Mouse (Mus musculus): ENCODE results near the gene Stum.
"Not testable (repeated sequence)": the region's sequence is repeated elsewhere in the genome, so short reads cannot be mapped to it uniquely, and the experiment has no call there.

The Stum gene

GRCm38 (mm10) chr1:180403357-180403693, 80.0 kb downstream of the Stum start:
- no peak for DNase-seq

- no peak for DNase-seq
These were observed 80.7 kb downstream of the Stum start for GRCm38 (mm10) chr1:180402481-180403081.

GRCm38 (mm10) chr1:180401725-180402124, 81.6 kb downstream of the Stum start:
- DNase-seq = no peak

GRCm38 (mm10) chr1:180400691-180401455, 82.4 kb downstream of the Stum start:
- DNase-seq = no peak

- no peak for DNase-seq
These were observed 84.9 kb downstream of the Stum start for GRCm38 (mm10) chr1:180398446-180398845.

- no peak for DNase-seq
These were observed 85.6 kb downstream of the Stum start for GRCm38 (mm10) chr1:180397734-180398133.

- DNase-seq = no peak
These were observed 89.4 kb downstream of the Stum start for GRCm38 (mm10) chr1:180393873-180394272.

GRCm38 (mm10) chr1:180393017-180393797, 90.1 kb downstream of the Stum start:
- no peak for DNase-seq

- no peak for DNase-seq
These were observed 91.0 kb downstream of the Stum start for GRCm38 (mm10) chr1:180392137-180392798.

- no peak for DNase-seq
These were observed 91.7 kb downstream of the Stum start for GRCm38 (mm10) chr1:180391575-180391945.

GRCm38 (mm10) chr1:180390746-180391574, 92.3 kb downstream of the Stum start:
- no peak for DNase-seq

- no peak for DNase-seq
These were observed 93.0 kb downstream of the Stum start for GRCm38 (mm10) chr1:180390321-180390731.

GRCm38 (mm10) chr1:180389213-180389760, 94.0 kb downstream of the Stum start:
- DNase-seq = not testable (repeated sequence)

- no peak for DNase-seq
These were observed 94.8 kb downstream of the Stum start for GRCm38 (mm10) chr1:180388481-180388880.

- no peak for DNase-seq
These were observed 95.4 kb downstream of the Stum start for GRCm38 (mm10) chr1:180387750-180388480.

- peak; percentile 99 for DNase-seq
These were observed 96.2 kb downstream of the Stum start for GRCm38 (mm10) chr1:180386951-180387749.

GRCm38 (mm10) chr1:180385308-180385707, 98.0 kb downstream of the Stum start:
- DNase-seq = no peak

GRCm38 (mm10) chr1:180384486-180384885, 98.8 kb downstream of the Stum start:
- DNase-seq = no peak

- no peak for DNase-seq
These were observed 99.4 kb downstream of the Stum start for GRCm38 (mm10) chr1:180383884-180384283.
